Mouse (Mus musculus): ENCODE measurements at regions not wholly inside any gene's neighbourhood (a gene's known extent, or its start where the extent isn't known, plus 50 kb on each side); places are given as distances from the start of the nearest gene placed in this dataset.

GRCm38 (mm10) chr14:58815616-58816539, 326.8 kb downstream of the 1700129C05Rik start:
- DNase-seq, result no peak

- no peak for DNase-seq
These were observed 330.1 kb downstream of the 1700129C05Rik start for GRCm38 (mm10) chr14:58812585-58812984.

- DNase-seq, result no peak
These were observed 341.3 kb downstream of the 1700129C05Rik start for GRCm38 (mm10) chr14:58801402-58801861.

- no peak for DNase-seq
These were observed 354.3 kb downstream of the 1700129C05Rik start for GRCm38 (mm10) chr14:58788190-58788945.

DNA sequence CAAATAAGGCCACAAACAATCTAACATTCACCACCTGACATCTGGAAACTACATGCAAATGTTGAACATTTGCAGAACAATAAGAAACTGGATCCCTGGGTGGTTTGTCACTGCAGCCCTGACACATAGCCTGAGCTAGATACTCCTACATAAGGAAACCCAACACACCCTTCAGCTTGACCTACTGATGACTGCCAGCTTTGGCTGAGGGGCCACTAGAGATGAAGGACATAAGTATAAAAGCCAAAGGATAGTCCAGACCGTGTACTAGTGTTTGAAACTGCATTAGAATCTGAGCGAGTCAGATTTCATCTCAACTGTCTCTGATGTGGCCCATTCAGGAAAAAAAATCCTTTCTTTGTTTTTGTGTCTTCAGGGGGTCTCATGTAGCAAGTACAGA, 355.1 kb downstream of the 1700129C05Rik start:
- DNase-seq, result no peak

GRCm38 (mm10) chr14:58786791-58787491, 355.8 kb downstream of the 1700129C05Rik start:
- DNase-seq, result no peak

GRCm38 (mm10) chr14:58783201-58783600, 359.5 kb downstream of the 1700129C05Rik start:
- no peak for DNase-seq

GRCm38 (mm10) chr14:58780306-58780705, 362.4 kb downstream of the 1700129C05Rik start:
- DNase-seq, result no peak

- no peak for DNase-seq
These were observed 364.0 kb downstream of the 1700129C05Rik start for GRCm38 (mm10) chr14:58778675-58779074.

- DNase-seq, result no peak
These were observed 381.4 kb downstream of the 1700129C05Rik start for GRCm38 (mm10) chr14:58761291-58761690.

GRCm38 (mm10) chr14:58759759-58760158, 382.9 kb downstream of the 1700129C05Rik start:
- no peak for DNase-seq

DNA sequence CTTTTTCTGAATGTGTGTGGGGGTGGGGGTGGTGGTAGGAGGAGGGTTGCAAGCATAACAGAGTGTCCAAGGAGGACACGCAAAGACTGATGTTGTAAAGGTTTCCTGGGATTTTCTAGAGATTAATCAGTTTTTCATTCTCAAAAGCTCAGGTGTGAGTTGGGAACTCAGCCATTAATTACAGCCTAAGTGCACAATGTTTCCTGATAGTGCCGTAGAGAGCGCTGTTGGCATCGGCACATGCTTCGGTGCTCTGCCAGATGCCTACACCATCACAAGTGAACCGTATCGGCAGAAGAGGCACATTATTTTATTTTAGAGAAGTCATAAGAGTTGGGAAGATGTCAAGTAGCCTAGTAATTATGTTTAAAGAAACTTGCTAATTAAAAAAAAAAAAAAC, 388.9 kb downstream of the 1700129C05Rik start:
- DNase-seq, result no peak

GRCm38 (mm10) chr14:58753136-58753535, 389.6 kb downstream of the 1700129C05Rik start:
- no peak for DNase-seq

GRCm38 (mm10) chr14:58726418-58726817, 416.3 kb downstream of the 1700129C05Rik start:
- DNase-seq, result no peak

DNA sequence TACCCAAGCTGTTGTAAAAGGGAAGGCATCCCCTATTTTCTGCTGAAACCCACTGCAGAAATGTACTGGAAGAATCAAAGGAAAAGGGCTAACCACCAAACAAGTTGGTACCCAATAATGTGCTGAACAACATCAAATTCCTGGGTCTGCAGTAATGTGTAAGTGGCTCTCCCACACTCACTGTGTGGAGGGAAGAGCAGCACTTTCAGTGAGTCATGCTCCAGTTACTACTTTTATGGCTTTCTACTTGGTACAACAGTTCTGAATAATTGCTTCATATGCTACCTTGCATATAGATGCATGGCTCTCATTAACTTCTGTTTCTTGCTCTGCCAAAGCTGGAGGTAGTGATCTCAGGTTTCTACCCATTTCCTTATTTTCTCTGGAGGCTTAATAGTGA, 427.8 kb downstream of the 1700129C05Rik start:
- DNase-seq, result no peak

GRCm38 (mm10) chr14:58709861-58710260, 432.8 kb downstream of the 1700129C05Rik start:
- no peak for DNase-seq

DNA sequence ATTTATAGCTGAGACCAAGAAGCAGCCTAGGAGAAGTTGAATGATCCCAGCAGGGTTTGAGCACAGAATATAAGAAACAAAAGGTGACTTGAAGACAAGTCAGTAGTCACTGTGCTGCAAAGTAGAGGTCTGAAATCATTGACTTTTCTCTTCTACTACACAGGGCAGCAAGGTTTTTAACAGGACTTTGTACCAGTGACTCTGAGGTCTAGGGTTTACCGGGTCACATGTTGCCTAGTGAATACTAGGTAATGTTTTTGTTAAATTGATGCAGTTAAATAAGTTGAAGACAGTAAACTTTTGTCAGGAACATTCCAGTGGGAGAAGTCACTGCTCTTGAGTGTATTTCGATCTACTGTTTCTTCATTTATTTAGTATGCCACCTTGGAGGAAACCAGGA, 433.4 kb downstream of the 1700129C05Rik start:
- no peak for DNase-seq

DNA sequence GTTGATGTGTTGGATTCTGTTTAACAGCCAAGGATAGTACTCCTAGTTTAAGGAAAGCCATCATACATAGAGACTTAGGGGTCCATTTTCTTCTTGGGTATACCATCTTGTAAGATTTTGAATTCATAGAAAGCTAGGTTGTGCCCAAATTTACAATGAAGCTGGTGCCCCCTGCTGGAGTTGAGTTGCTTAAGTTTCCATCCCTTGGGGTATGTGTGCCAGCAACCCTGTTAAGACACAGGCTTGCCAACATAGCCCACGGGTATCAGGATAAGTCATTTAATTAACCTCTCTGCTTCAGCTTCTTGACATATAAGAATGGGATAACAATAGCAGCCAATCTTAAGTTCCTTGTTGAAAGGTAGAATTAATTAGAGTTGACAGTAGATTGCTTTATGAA, 440.9 kb downstream of the 1700129C05Rik start:
- peak; percentile 17 to 22 for DNase-seq

DNA sequence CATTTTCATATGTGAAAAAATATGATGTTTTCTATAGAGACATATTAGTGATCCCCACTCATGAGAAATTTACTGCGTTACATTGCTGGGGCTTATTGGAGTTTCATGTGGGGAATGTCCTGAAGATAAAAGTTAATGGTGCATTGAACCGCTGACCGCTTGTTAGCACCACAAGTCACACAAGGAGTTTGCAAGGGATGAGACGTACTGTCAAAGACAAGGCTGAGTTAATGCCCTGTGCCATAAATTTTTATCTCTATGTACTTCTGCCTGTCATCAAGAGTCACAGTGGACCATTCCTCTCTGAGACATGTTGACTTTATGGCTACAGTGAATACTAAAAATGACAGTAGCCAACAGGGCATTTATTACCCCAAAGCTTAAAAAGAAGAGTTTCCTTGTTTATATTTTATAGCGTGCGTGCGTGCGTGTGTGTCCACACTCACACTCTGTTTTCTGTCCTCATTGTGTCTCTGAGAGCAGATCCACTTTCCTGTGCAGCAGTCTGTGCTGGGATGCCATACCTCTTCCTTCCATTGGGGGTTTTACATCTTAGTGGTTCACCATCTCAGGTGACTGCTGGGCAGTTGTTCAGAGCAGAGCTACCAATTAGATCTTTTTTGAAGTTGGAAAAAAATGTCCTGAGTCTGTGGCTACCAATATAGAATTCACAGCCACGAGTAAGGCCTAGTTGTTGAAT, 451.4 kb downstream of the 1700129C05Rik start:
- no peak for DNase-seq

- DNase-seq, result no peak
These were observed 454.9 kb downstream of the 1700129C05Rik start for GRCm38 (mm10) chr14:58687814-58688213.

GRCm38 (mm10) chr14:58678781-58679180, 463.9 kb downstream of the 1700129C05Rik start:
- DNase-seq, result no peak

- DNase-seq, result no peak
These were observed 464.5 kb downstream of the 1700129C05Rik start for GRCm38 (mm10) chr14:58678126-58678656.
